Mouse (Mus musculus) B cell, adult 2 months (primary cell): ENCODE data around the gene Zwilch.

Source experiments
- DNase-seq, 2 experiments: peaks; one replicate each; pipeline ENCODE4 v3.0.0; 2022

The Zwilch gene

DNA sequence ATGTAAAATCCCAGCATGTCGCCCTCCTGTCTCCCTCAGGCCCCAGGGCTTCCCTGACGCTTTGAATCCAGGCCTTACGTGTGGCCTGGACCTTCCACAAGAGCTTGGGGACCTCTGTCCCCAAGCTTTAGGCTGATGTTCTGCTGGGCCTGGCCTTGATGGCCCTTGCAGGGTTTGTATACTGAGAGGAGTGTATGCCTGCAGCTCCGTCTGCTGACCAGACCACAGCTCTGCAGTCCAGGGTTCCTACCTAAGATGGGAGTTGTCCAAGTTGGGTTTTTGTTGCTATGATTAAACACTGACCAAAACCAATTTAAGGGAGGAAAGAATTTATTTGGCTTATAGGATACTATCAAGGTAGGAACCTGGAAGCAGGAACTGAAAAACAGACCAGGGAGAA is 74.6 kb downstream of the Zwilch start:
- DNase-seq: no peak

DNA sequence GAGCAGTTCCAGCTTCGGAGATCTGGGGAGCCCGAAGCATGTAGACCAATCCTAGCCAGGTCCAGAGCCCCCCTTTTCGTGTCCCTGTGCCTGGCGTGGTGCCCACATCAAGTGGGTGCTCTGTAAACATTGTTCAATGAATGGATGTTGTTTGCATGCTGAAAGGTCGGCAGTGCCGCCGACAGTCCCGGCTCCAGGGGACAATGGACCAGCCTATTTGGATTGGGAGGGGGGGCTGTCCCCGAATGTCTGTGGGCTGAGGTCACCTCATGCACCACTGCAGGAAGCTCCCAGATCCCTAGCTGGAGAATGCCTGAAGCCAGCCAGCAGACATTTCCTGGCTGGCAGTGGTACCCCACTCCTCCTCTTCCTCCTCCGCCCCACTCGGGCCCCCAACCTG is 78.8 kb downstream of the Zwilch start:
- no peak for DNase-seq

DNA sequence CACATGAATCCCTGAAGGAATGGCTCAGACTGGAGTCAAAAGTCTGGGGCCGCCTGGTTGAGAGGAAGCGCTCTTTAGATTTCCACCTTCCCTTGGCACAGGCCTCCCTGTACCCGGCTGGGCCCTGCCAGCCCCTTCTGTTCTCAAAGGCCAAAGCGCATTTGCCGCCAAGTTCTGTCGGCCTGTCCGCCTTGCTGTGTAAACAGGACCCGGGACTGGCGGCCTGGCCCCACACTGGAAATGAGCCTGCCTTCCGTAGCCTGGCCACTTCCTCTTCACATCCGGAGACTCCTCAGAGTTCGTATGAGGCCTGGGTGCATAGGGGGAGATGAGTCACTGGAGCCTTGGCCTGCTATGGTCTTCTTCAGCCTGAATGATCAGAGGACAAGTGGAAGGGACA is 83.9 kb downstream of the Zwilch start:
- no peak for DNase-seq

DNA sequence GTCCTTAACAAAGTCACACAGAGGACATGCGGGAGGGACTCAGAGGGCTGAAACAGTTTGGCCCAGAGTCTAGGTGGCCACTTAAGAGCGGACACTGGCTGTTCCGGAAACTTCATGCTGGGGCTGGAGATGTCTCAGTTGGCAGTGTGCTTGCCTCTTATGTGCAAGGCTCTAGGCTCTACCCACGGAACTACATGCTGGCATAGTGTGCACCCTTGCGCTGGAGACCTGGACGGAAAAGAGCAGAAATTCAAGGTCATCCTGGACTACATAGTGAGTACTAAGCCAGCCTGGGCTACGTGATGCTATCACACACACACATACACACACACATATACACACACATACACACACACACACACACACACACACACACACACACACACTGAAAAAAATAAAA is 84.6 kb downstream of the Zwilch start:
- DNase-seq: no peak

DNA sequence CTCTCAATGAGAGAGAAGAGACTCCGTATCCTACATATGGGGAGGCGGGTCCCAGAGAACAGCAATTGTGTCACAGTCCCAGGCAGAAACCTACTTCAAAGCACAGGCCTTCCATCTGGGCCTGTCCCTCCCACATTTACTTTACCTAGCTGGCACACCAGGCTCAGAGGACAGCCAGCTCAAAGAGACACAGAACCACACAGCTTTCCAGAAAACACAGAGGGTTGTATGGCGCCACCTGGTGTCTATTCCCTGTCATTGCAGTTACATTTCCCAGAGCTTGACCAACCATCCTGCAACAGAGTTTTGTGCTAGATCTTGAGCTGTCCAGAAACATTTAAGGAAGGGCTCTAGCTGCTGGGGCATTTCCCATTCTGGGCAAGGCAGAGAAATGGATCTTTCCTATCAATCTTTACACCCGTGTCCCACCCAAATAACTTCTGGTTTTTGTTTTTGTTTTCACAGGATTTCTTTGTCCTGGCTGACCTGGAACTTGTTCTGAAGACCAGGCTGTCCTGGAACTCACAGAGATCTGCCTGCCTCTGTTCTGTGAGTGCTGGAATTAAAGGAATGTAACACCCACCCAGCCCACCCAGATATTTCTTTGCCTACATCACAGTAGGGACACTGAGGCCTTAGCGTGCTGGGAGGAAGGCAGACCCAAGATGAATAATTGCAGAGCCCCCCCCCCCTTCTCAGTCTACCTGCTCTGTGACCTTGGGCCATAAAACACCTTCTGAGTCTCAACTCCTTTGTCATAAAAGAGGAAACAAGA is 85.3 kb downstream of the Zwilch start:
- DNase-seq: peak; percentile 77 to 78
